Mouse (Mus musculus) brain, embryonic 14.5 days (tissue): ENCODE data around the gene Lrrc19. TPM values are rescaled to one million over a fixed set of nuclear protein-coding genes. Genes with fewer than 3 reads are reported as not detected.
"Not testable (repeated sequence)": the region's sequence is repeated elsewhere in the genome, so short reads cannot be mapped to it uniquely, and the experiment has no call there.

ENCODE experiments used
- DNase-seq: peaks from one replicate; pipeline ENCODE4 v3.0.0-alpha.2; 2011; ENCODE audit warnings: low read depth
- CTCF ChIP-seq: fragments of 200-500 bp; IDR thresholded peaks from 2 replicates; pipeline ENCODE4 v1.5.1; 2012; ENCODE audit warnings: inconsistent platforms, mild to moderate bottlenecking, moderate library complexity, borderline replicate concordance; ENCODE audit not compliant: insufficient read depth, insufficient read length; ENCODE audit errors: extremely low read depth
- POLR2A ChIP-seq: fragments of 200-500 bp; IDR thresholded peaks from 2 replicates; pipeline ENCODE4 v1.6.1; 2012; ENCODE audit warnings: mild to moderate bottlenecking, inconsistent platforms, borderline replicate concordance; ENCODE audit not compliant: poor library complexity, insufficient read depth, insufficient read length, severe bottlenecking; ENCODE audit errors: extremely low read depth
- polyA plus RNA-seq: library from polyadenylated mRNA; depleted of rRNA; stranded (reverse); fragments of >200 nt; gene quantifications from 2 replicates; pipeline ENCODE4 v1.2.3, GENCODE M21; 2012; rRNA removed

The Lrrc19 gene
- not detected in 2 replicates for polyA plus RNA-seq

- TF ChIP-seq POLR2A (no peak), CTCF (no peak)
- no peak for DNase-seq
Measured at GRCm38 (mm10) chr4:94649920-94650319, at the start of gene Lrrc19. TSS of gene Lrrc19 (minus strand) at chr4:94650144.

- TF ChIP-seq POLR2A (no peak), CTCF (no peak)
- no peak for DNase-seq
Measured at GRCm38 (mm10) chr4:94696368-94696767, 46.4 kb upstream of the Lrrc19 start.

- DNase-seq: no peak
- TF ChIP-seq CTCF (no peak), POLR2A (no peak)
Measured at GRCm38 (mm10) chr4:94692175-94692574, 42.2 kb upstream of the Lrrc19 start.

- TF ChIP-seq CTCF: no peak
- TF ChIP-seq POLR2A: no peak
- no peak for DNase-seq
Measured at GRCm38 (mm10) chr4:94691078-94691477, 41.1 kb upstream of the Lrrc19 start.

GRCm38 (mm10) chr4:94689804-94690203 lies 39.9 kb upstream of the Lrrc19 start:
- DNase-seq: not testable (repeated sequence)

GRCm38 (mm10) chr4:94683305-94683704 lies 33.4 kb upstream of the Lrrc19 start:
- DNase-seq: no peak
- TF ChIP-seq CTCF (no peak), POLR2A (no peak)

- TF ChIP-seq POLR2A (no peak), CTCF (no peak)
Measured at GRCm38 (mm10) chr4:94682029-94682428, 32.1 kb upstream of the Lrrc19 start.

GRCm38 (mm10) chr4:94681181-94681580 lies 31.2 kb upstream of the Lrrc19 start:
- no peak for DNase-seq
- TF ChIP-seq POLR2A: no peak
- no peak for TF ChIP-seq CTCF

More at GRCm38 (mm10) chr4:94682029-94682428, 32.1 kb upstream of the Lrrc19 start:
- no peak for DNase-seq

- DNase-seq: no peak
- TF ChIP-seq POLR2A (no peak), CTCF (no peak)
Measured at GRCm38 (mm10) chr4:94680662-94681061, 30.7 kb upstream of the Lrrc19 start.

- DNase-seq: peak; percentile 41
Measured at GRCm38 (mm10) chr4:94669718-94670117, 19.8 kb upstream of the Lrrc19 start.

GRCm38 (mm10) chr4:94650426-94651175 lies 657 bp upstream of the Lrrc19 start:
- not testable (repeated sequence) for DNase-seq

More at GRCm38 (mm10) chr4:94669718-94670117, 19.8 kb upstream of the Lrrc19 start:
- TF ChIP-seq CTCF (peak; percentile 37; the same call in 1 of the 2 replicates), POLR2A (no peak)

GRCm38 (mm10) chr4:94643141-94643540 lies 6.8 kb downstream of the Lrrc19 start:
- TF ChIP-seq POLR2A (no peak), CTCF (no peak)
- DNase-seq: peak; percentile 11

- no peak for DNase-seq
- TF ChIP-seq CTCF (no peak), POLR2A (no peak)
Measured at GRCm38 (mm10) chr4:94620077-94620476, 29.9 kb downstream of the Lrrc19 start.

GRCm38 (mm10) chr4:94614627-94615006 lies 35.3 kb downstream of the Lrrc19 start:
- TF ChIP-seq POLR2A (no peak), CTCF (no peak)
- no peak for DNase-seq
